Mouse (Mus musculus) spleen, adult 2 months (tissue): Measurements from ENCODE around the gene Brox. TPM values are rescaled to one million over a fixed set of nuclear protein-coding genes. Genes with fewer than 3 reads are reported as not detected.

Source experiments
- DNase-seq, 2 experiments: peaks; one replicate each; pipeline versions ENCODE4 v3.0.0 to v3.0.0-alpha.2; 2012 to 2021; ENCODE audit warnings: low spot score in 2 of 2, low read depth in 1 of 2
- H3K27ac ChIP-seq: fragments of 200-500 bp; 2 replicates; pipeline ENCODE4 v1.5.1; 2012; ENCODE audit warnings: low read length, inconsistent platforms; ENCODE audit not compliant: insufficient read depth
- H3K27me3 ChIP-seq: fragments of 200-500 bp; 2 replicates; pipeline ENCODE4 v1.6.1; 2012; ENCODE audit warnings: mild to moderate bottlenecking, moderate library complexity, low read length, inconsistent platforms; ENCODE audit not compliant: control insufficient read depth, insufficient read depth
- H3K36me3 ChIP-seq: fragments of 200-500 bp; 2 replicates; pipeline ENCODE4 v1.6.1; 2012; ENCODE audit warnings: mild to moderate bottlenecking, low read length, inconsistent platforms; ENCODE audit not compliant: control insufficient read depth, insufficient read depth
- H3K4me1 ChIP-seq: fragments of 200-500 bp; 2 replicates; pipeline ENCODE4 v1.6.1; 2011; ENCODE audit warnings: inconsistent platforms; ENCODE audit not compliant: control insufficient read depth, insufficient read depth, insufficient read length
- H3K4me3 ChIP-seq: fragments of 200-500 bp; 2 replicates; pipeline ENCODE4 v1.5.1; 2011; ENCODE audit warnings: mild to moderate bottlenecking, inconsistent platforms; ENCODE audit not compliant: insufficient read depth, insufficient read length; ENCODE audit errors: extremely low read depth
- CTCF ChIP-seq: fragments of 200-500 bp; IDR thresholded peaks from 2 replicates; pipeline ENCODE4 v1.5.1; 2011; ENCODE audit warnings: mild to moderate bottlenecking, inconsistent platforms; ENCODE audit not compliant: insufficient read depth, insufficient read length, insufficient replicate concordance; ENCODE audit errors: extremely low read depth
- POLR2A ChIP-seq: fragments of 200-500 bp; IDR thresholded peaks from 2 replicates; pipeline ENCODE4 v1.6.1; 2011; ENCODE audit warnings: low read depth, low read length, inconsistent platforms
- WGBS: fragments of 180-500 bp; shearing (Covaris S2); methylation state at CpG from one replicate; pipeline ENCODE4 v1.1.7; 2018; 5-methylcytosine and 5-hydroxymethylcytosine counted together
- polyA plus RNA-seq: library from polyadenylated mRNA; depleted of rRNA; stranded (reverse); fragments of >200 nt; gene quantifications from 2 replicates; pipeline ENCODE4 v1.2.3, GENCODE M21; 2012

The Brox gene
- polyA plus RNA-seq, 1 experiment: 11.3 TPM

DNA sequence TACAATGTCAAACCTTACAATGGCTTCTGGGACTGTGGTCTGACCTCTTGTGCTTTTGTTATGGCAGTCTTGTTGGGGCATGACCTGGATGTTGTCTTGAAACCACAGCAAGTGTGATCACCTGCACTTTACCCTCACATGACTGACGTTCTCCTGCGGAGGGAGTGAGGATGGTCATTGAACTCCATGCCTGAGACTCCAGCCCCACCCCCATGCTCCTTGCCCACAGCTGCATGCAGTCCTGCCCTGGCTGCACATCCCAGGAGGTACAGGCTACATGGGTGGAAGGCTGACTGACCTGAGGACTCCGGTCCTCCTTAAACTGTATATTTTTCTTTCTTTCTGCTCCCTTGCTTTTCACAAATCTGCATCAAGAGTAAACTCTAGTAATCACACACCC is 22.7 kb downstream of the Brox start:
- Histone ChIP-seq H3K36me3 (peaks cover 7% of the 10 kb centered on the region), H3K27me3 (no peaks in the 10 kb centered on the region), H3K27ac (no peak overlapping the region), H3K4me1 (no peaks in the 10 kb centered on the region), H3K4me3 (no peak overlapping the region)
- 73% methylated on average over 3 of the region's 3 CpGs for WGBS
- no peak for DNase-seq
- TF ChIP-seq POLR2A: no peak
- TF ChIP-seq CTCF: no peak

DNA sequence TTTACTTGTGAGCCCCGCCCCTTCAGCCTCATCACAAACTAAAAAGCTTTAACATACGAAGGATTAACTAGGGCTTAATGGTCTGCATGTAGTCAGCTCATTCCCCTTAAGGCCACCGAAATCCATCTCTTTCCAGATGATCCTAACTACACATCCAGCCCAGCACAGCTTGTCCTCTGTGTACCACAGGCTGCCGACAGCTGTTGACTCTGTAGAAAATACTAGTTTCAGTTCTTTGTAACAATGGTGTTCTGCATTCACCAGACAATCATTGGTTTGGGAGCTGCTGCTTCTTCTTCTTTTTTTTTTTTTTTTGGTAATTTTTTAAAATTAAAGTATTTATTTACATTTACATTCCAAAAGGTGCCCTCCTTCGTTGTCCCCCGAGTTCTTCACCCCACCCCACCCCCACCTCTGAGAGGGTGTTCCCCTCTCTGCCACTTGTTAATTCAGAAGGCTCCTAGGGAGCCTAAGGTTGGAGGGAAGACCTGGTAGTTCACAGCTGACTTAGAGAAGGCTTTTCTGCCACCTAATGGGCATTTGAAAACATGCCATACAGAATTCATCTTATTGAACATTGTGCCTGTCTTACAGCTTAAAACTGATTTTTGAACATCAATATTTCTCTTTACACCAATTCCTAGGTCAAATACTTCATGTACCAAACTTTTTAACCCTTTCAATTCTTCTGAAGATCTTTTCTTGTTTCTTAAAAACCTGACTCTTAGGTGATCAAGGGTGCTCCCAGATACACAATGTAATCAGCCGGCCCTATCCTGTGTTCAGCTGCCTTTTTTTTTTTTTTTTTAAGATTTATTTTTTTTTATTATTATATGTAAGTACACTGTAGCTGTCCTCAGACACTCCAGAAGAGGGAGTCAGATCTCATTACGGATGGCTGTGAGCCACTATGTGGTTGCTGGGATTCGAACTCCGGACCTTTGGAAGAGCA is 23.9 kb downstream of the Brox start:
- peaks cover 2% of the 10 kb centered on the region; the same call in 1 of the 2 replicates for H3K36me3 ChIP-seq
- H3K4me1 ChIP-seq: no peaks in the 10 kb centered on the region
- H3K4me3 ChIP-seq: no peak overlapping the region
- TF ChIP-seq POLR2A: no peak
- TF ChIP-seq CTCF: no peak
- peak in 1 of 2 experiments; percentile 5 for DNase-seq
- H3K27ac ChIP-seq: no peak overlapping the region
- no peaks in the 10 kb centered on the region for H3K27me3 ChIP-seq
- 57% methylated on average over 10 of the region's 10 CpGs for WGBS

DNA sequence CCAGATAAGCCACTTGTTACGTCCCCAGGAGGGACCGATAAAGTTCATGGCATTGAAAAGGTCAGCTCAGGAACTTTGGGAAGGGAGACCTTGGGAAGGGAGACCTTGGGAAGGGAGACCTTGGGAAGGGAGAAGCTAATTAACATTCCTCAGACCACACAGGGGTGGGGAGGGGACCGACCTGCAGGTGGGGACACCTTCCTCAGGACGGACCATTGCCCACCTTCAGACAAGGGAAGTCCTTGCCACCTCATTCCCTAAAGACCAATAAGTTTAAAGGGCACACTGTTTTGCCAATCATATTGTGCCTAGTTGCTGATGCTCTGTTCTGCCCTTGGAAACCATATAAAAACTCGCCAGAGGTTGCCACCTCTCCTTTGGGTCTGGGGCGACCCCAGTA is 29.4 kb downstream of the Brox start:
- 89% methylated on average over 6 of the region's 6 CpGs for WGBS
- TF ChIP-seq POLR2A (no peak), CTCF (no peak)
- no peaks in the 10 kb centered on the region for H3K36me3 ChIP-seq

DNA sequence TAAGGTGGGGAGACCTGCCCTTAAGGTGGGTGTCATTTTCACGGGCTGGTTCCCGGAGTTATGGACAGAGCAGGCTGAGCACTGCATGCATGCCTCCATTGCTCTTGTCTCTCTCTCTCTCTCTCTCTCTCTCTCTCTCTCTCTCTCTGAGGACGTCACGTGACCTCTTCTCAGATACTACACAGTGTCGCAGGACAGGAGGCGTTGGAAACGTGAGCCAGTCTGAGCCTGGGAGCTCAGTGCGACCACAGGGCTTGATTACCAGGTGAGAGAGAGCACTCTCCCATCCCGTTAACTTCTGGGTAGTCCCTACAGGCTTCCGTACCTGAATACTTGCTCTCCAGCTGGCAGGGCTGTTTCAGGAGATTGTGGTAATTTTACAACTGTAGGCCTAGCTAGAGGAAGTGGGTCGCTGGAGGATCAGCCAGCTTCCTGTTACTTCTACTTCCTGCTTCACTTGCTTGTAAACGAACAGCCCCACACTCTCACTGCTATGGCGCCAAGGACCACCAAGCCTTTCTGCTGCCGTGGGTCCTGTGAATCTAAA is 31.1 kb downstream of the Brox start:
- Histone ChIP-seq H3K36me3 (no peaks in the 10 kb centered on the region), H3K4me3 (peak overlapping the region; percentile 29; the same call in 1 of the 2 replicates), H3K27me3 (no peaks in the 10 kb centered on the region), H3K4me1 (peaks cover 7% of the 10 kb centered on the region; the same call in 1 of the 2 replicates), H3K27ac (peak overlapping the region; percentile 62)
- DNase-seq: peak; percentile 7 to 25
- 48% methylated on average over 14 of the region's 14 CpGs for WGBS
- TF ChIP-seq POLR2A (no peak), CTCF (no peak)

More for the DNA sequence above, 29.4 kb downstream of the Brox start:
- Histone ChIP-seq H3K4me1 (peaks cover 7% of the 10 kb centered on the region; the same call in 1 of the 2 replicates), H3K27me3 (no peaks in the 10 kb centered on the region), H3K27ac (no peak overlapping the region), H3K4me3 (no peak overlapping the region)
- DNase-seq: no peak

DNA sequence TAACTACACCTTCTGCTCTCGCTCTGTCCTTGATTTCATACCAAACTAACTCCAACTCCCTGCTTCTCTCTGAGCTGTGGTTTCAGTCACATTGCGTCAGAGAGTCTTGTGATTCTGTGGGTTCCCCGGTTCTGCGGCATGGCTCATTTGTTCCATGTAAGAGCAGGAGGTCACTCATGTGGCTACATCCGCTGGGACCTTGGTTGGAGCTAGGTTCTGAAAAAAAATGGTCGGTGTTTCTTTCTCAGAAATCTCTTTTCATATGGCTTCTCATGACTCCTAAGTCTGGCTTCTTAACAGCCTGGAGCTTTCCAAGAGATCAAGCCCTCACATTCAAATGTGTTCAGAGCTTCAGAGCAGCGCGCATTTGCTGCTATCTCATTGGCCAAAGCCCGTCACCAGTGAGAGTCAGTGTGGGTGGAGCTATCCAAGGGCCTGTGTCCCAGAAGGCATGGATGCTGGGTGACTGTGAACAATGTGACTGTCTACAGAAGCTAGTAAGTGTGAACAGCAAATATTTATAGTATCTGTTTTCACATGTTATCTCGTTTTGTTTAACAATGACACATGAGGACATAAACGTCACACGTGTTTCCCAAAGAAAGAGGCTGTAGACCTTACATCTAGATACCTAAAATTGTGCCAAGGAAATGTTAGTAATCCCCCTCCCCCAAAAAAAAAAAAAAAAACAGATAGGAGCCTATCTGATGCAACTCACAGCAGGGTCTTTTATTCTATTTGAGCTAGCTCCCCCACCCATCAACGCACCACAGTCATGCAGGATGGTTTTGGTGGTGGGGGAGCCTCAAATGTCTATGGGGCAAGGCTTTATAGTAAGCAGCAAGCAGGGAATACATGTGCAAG is 32.7 kb downstream of the Brox start:
- H3K4me3 ChIP-seq: no peak overlapping the region
- peak in 1 of 2 experiments; percentile 7 for DNase-seq
- H3K4me1 ChIP-seq: peaks cover 7% of the 10 kb centered on the region; the same call in 1 of the 2 replicates
- TF ChIP-seq POLR2A: no peak
- no peak for TF ChIP-seq CTCF
- no peak overlapping the region for H3K27ac ChIP-seq
- no peaks in the 10 kb centered on the region for H3K27me3 ChIP-seq
- 86% methylated on average over 13 of the region's 13 CpGs for WGBS
- no peaks in the 10 kb centered on the region for H3K36me3 ChIP-seq

DNA sequence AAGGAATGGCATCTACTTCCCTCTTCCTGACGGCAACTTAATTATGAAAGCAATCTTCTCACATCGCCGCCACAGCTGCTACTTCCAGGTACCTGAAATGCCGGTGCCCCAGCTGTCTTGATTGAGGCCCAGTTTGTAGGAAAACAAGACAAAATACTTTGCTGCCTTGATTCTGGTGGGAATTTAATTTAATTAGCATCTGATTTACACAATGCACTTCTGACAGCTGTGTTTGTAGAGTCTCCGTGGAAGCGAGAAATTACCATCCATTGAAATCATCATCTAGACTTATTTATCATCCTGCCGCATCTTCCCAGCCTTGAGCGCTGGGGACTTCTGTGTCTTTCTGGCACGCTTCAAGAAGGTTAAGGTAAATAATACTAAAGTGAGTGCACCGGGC is 44.5 kb downstream of the Brox start:
- Histone ChIP-seq H3K27ac (no peak overlapping the region), H3K4me1 (no peaks in the 10 kb centered on the region), H3K4me3 (no peak overlapping the region), H3K27me3 (0 out of 2 replicates have a peak, but pooled peaks cover 2% of the 10 kb centered on the region), H3K36me3 (no peaks in the 10 kb centered on the region)
- 85% methylated on average over 10 of the region's 10 CpGs for WGBS
- TF ChIP-seq POLR2A: no peak
- TF ChIP-seq CTCF: no peak
- DNase-seq: no peak
